Mouse (Mus musculus): ENCODE results near the gene Dennd1a.
"Not testable (repeated sequence)": the region's sequence is repeated elsewhere in the genome, so short reads cannot be mapped to it uniquely, and the experiment has no call there.

The Dennd1a gene

GRCm38 (mm10) chr2:37985690-37986222 is 301.4 kb downstream of the Dennd1a start:
- ATAC-seq (ENCODE audit: insufficient number of reproducible peaks, low FRiP score, low TSS enrichment) = no peak

GRCm38 (mm10) chr2:37982714-37983113 is 304.5 kb downstream of the Dennd1a start:
- no peak for ATAC-seq (ENCODE audit: insufficient number of reproducible peaks, low FRiP score, low TSS enrichment)

GRCm38 (mm10) chr2:37981562-37982403 is 305.4 kb downstream of the Dennd1a start:
- no peak for ATAC-seq (ENCODE audit: insufficient number of reproducible peaks, low FRiP score, low TSS enrichment)

DNA sequence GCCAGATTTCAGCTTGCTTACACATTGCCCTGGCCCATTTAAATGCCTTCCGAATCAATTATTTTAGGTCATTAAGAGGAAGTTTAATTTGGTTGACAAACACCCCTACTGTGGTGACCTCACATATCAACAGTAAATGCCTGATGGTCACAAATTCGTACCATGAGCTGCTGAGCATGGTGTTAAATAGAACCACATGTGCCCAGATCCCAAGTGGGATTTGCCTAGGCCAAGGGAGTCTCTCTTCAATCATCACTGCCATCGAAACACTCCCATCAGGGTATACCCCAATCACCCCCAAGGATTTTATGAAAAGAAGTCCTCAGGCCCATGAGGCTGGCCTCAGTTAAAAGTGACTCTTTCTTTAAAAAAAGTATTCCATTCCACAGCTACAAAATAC is 313.0 kb downstream of the Dennd1a start:
- no peak for ATAC-seq (ENCODE audit: insufficient number of reproducible peaks, low FRiP score, low TSS enrichment)

GRCm38 (mm10) chr2:37972621-37973020 is 314.6 kb downstream of the Dennd1a start:
- no peak for ATAC-seq (ENCODE audit: insufficient number of reproducible peaks, low FRiP score, low TSS enrichment)

- no peak for ATAC-seq (ENCODE audit: insufficient number of reproducible peaks, low FRiP score, low TSS enrichment)
Measured at GRCm38 (mm10) chr2:37971726-37972125, 315.5 kb downstream of the Dennd1a start.

GRCm38 (mm10) chr2:37969713-37970485 is 317.3 kb downstream of the Dennd1a start:
- no peak for ATAC-seq (ENCODE audit: insufficient number of reproducible peaks, low FRiP score, low TSS enrichment)

DNA sequence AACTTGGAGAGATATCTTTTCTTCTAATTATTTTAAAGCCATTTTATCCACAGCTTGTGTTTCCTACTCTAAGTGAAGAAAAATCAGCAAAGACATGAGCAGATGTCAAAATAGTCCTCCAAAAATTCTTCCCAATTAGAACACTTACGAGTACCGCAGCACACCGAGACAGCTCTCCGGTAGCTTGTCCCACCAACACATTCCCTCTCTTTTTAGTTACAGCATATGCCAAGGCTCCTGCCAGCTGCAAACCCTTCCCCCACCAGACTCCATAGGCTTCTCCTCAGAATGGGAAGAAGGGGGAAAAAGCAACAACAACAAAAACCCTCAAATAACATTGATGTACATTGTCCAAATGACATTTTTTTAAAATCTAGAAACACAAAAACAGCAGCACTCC is 322.7 kb downstream of the Dennd1a start:
- no peak for ATAC-seq (ENCODE audit: insufficient number of reproducible peaks, low FRiP score, low TSS enrichment)

- no peak for ATAC-seq (ENCODE audit: insufficient number of reproducible peaks, low FRiP score, low TSS enrichment)
Measured at GRCm38 (mm10) chr2:37963362-37963761, 323.8 kb downstream of the Dennd1a start.

DNA sequence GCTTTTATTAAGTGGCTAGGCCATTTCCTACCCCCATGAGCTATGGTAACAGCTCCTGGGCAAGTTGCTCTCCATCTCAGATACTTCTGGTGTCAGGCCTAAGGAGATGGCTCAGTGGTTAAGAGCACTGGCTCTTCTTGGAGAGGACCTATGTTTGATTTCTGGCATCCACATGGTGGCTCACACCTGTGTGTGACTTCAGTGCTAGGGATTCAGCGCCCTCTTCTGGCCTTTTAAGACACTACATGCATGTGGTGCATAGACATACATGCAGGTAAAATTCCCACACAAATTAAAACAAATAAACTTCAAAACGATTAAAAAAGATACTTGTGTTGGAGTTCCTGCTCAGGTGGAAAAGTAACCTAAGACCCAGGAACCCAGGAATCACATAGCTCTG is 338.8 kb downstream of the Dennd1a start:
- ATAC-seq (ENCODE audit: insufficient number of reproducible peaks, low FRiP score, low TSS enrichment) = no peak

GRCm38 (mm10) chr2:37945598-37946336 is 341.4 kb downstream of the Dennd1a start:
- no peak for ATAC-seq (ENCODE audit: insufficient number of reproducible peaks, low FRiP score, low TSS enrichment)

DNA sequence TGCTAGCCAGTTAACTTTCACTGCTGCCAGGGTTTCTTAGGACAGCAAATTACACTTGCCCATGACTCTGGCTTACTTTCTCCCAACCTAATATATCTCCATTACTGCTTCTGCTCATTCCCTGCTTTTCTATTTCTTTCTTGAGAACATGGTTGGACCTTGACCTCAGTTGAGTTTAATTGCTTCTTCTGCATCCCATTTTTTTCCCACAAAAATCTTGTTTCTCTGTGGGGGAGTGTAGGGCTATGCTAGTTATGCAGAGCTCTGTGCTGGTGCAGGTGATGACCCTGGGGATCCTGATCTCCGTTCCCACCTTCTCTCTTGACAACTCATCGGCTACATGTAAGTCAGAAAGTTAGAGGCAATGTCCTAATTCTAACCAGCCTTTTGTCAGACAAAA is 344.3 kb downstream of the Dennd1a start:
- ATAC-seq (ENCODE audit: insufficient number of reproducible peaks, low FRiP score, low TSS enrichment) = no peak

DNA sequence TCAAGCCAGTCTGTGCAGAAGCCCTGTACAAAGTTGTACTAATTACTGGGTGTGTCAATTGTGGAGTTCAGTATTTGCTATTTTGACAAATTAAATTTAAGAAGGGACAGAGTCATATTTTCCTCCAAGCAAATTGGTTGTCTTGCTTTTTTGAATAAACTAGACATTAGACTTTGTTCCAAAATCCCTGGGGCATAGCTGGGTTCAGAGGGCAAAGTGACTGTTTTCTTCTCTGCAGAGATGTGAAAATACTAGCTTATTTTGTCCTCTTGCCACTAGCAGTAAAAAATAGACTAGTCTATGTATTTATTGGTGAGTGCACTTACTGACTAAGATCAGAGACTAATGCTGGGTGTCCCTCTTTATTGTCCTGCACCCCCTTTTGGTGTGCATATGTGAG is 345.4 kb downstream of the Dennd1a start:
- ATAC-seq (ENCODE audit: insufficient number of reproducible peaks, low FRiP score, low TSS enrichment) = no peak

GRCm38 (mm10) chr2:37940845-37941361 is 346.3 kb downstream of the Dennd1a start:
- ATAC-seq (ENCODE audit: insufficient number of reproducible peaks, low FRiP score, low TSS enrichment) = no peak

DNA sequence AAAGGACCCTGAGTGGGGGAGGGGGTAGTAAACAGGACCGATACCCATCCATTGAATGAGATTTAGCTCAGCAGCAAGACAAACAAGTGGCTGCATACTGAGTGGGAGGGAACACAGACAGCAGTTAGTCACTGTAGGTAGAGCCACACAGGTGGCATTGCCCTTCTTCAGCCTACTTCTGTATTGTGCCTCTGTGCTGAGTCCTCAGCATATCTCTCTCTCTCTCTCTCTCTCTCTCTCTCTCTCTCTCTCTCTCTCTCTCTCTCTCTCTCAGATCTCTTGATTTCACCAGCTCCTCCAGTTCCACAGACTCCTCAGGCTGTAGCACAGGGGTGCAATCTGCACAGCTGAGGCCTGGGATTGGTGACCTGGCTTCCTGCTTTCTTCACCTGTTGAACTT is 347.2 kb downstream of the Dennd1a start:
- no peak for ATAC-seq (ENCODE audit: insufficient number of reproducible peaks, low FRiP score, low TSS enrichment)

- not testable (repeated sequence) for ATAC-seq (ENCODE audit: insufficient number of reproducible peaks, low FRiP score, low TSS enrichment)
Measured at GRCm38 (mm10) chr2:37936922-37937321, 350.3 kb downstream of the Dennd1a start.

DNA sequence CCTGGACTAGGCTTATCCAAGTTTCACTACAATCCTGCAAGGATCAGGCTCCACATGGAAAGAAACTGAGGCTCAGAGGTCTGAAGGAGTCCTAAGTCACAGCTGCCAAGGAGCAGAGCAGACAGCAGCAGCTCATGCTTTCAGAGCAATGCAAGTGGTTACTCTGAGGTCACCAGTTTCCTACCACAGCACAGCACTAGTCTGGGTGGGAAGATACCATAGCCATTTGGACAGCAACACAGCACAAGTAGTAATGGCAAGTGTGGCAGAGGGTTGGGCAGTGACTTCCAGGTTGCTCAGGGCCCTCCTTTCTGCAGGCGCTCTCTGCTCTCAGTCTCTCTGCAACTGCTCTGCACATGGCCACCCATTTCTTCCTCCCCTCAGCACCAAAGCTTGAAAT is 354.9 kb downstream of the Dennd1a start:
- ATAC-seq (ENCODE audit: insufficient number of reproducible peaks, low FRiP score, low TSS enrichment) = no peak

DNA sequence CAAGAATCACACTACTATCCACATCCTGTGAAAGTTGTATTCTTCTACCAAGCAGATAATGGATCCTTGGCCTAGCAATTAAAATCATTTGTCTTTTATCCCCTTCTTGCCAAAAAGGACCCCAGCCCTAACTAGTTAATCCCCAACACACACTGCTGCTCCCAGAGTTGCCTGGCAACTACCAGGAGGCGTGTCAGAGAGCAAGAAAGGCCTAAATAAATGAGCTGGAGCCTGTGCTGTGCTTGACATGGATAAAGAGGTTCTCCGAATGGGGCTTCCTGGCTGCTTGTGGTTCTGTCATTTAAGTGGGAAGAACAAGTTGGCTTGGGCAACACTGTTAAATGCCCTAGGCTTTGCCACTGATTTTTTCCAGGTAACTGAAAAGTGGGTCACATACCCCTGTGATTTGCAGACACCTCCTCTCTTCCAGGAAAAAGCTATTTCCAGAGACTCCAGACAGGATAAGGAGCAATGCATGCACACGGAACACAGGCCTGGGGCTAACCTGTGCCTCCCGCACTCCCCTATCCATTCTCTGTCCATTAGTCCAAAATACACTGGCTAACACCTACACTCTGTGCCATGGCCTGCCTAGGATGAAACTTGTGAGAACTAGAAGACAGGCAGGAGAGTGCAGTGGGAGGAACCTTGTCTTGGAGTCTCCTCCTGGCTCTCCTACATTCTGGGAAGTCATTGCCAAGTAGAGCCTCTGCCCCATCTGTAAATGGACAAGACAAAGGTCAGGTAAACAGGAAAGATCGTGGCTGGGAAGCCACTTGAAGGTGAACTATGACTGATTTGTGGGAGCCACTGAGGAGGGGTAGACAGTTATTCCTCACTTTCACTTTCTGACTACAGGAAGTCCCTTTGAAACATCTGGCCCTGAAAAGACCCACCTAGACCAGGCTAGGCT is 355.9 kb downstream of the Dennd1a start:
- no peak for ATAC-seq (ENCODE audit: insufficient number of reproducible peaks, low FRiP score, low TSS enrichment)

GRCm38 (mm10) chr2:37926133-37926503 is 361.1 kb downstream of the Dennd1a start:
- no peak for ATAC-seq (ENCODE audit: insufficient number of reproducible peaks, low FRiP score, low TSS enrichment)

Data from cerebellum, adult (tissue).